Mouse (Mus musculus) ES-Bruce4 (cell line): ENCODE measurements around the gene Arhgap10. TPM values are rescaled to one million over a fixed set of nuclear protein-coding genes. Genes with fewer than 3 reads are reported as not detected.

ENCODE experiments used
- H3K27ac ChIP-seq: 2 replicates; pipeline ENCODE4 v1.5.1; 2012; ENCODE audit warnings: low read length, inconsistent platforms; ENCODE audit not compliant: insufficient read depth
- H3K27me3 ChIP-seq: 2 replicates; pipeline ENCODE4 v1.6.1; 2012; ENCODE audit warnings: mild to moderate bottlenecking, low read length, inconsistent platforms; ENCODE audit not compliant: control insufficient read depth, poor library complexity, insufficient read depth, severe bottlenecking
- H3K36me3 ChIP-seq: 2 replicates; pipeline ENCODE4 v1.6.1; 2012; ENCODE audit warnings: inconsistent platforms, mild to moderate bottlenecking, low read length, moderate library complexity; ENCODE audit not compliant: control insufficient read depth, poor library complexity, insufficient read depth, severe bottlenecking
- H3K4me1 ChIP-seq: one replicate; pipeline ENCODE4 v1.8.1; 2011; ENCODE audit warnings: low read length; ENCODE audit not compliant: control insufficient read depth, insufficient read depth
- H3K4me3 ChIP-seq: 2 replicates; pipeline ENCODE4 v1.5.1; 2011; ENCODE audit warnings: low read depth, mild to moderate bottlenecking, low read length
- H3K9ac ChIP-seq: 2 replicates; pipeline ENCODE4 v1.6.1; 2012; ENCODE audit warnings: low read depth, mild to moderate bottlenecking, inconsistent platforms; ENCODE audit not compliant: poor library complexity, severe bottlenecking
- H3K9me3 ChIP-seq: replicated peaks from 2 replicates; pipeline ENCODE4 v1.6.1; 2012; ENCODE audit warnings: mild to moderate bottlenecking, low read length, inconsistent platforms; ENCODE audit not compliant: control insufficient read depth, poor library complexity, insufficient read depth, severe bottlenecking
- CTCF ChIP-seq: IDR thresholded peaks from one replicate; pipeline ENCODE4 v1.8.1; 2011; ENCODE audit warnings: low read depth, low read length
- EP300 ChIP-seq: IDR thresholded peaks from 2 replicates; pipeline ENCODE4 v1.6.1; 2011; ENCODE audit warnings: low read depth, low read length; ENCODE audit not compliant: insufficient read depth
- POLR2A ChIP-seq: IDR thresholded peaks from one replicate; pipeline ENCODE4 v1.8.1; 2011; ENCODE audit warnings: low read length; ENCODE audit not compliant: insufficient read depth
- polyA plus RNA-seq: library from polyadenylated mRNA; stranded (reverse); fragments of >200 nt; gene quantifications from 2 replicates; pipeline ENCODE4 v1.2.4, GENCODE M21; 2011; ENCODE audit warnings: low read depth; ENCODE audit not compliant: missing spikeins, insufficient read depth, insufficient read length

The Arhgap10 gene
- polyA plus RNA-seq, 1 experiment = 26.0 TPM

GRCm38 (mm10) chr8:77355344-77355743 lies 162.4 kb downstream of the Arhgap10 start:
- Histone ChIP-seq H3K27ac (no peak overlapping the region), H3K4me1 (no peaks in the 10 kb centered on the region), H3K27me3 (no peaks in the 10 kb centered on the region), H3K4me3 (no peak overlapping the region), H3K36me3 (no peaks in the 10 kb centered on the region), H3K9me3 (no peaks in the 10 kb centered on the region), H3K9ac (no peak overlapping the region)
- TF ChIP-seq CTCF (no peak), POLR2A (no peak), EP300 (no peak)

- Histone ChIP-seq H3K27ac (no peak overlapping the region), H3K4me3 (no peak overlapping the region)
Measured at GRCm38 (mm10) chr8:77354189-77354588, 163.6 kb downstream of the Arhgap10 start.

GRCm38 (mm10) chr8:77351177-77351860 lies 166.4 kb downstream of the Arhgap10 start:
- Histone ChIP-seq H3K9me3 (no peaks in the 10 kb centered on the region), H3K27ac (no peak overlapping the region), H3K36me3 (no peaks in the 10 kb centered on the region), H3K4me3 (no peak overlapping the region), H3K4me1 (no peaks in the 10 kb centered on the region), H3K9ac (no peak overlapping the region), H3K27me3 (no peaks in the 10 kb centered on the region)
- TF ChIP-seq CTCF = no peak
- TF ChIP-seq POLR2A = no peak

More at GRCm38 (mm10) chr8:77354189-77354588, 163.6 kb downstream of the Arhgap10 start:
- Histone ChIP-seq H3K9me3 (no peaks in the 10 kb centered on the region), H3K27me3 (no peaks in the 10 kb centered on the region), H3K36me3 (no peaks in the 10 kb centered on the region), H3K9ac (no peak overlapping the region), H3K4me1 (no peaks in the 10 kb centered on the region)
- TF ChIP-seq CTCF (no peak), EP300 (no peak), POLR2A (no peak)

GRCm38 (mm10) chr8:77350121-77350777 lies 167.5 kb downstream of the Arhgap10 start:
- Histone ChIP-seq H3K36me3 (no peaks in the 10 kb centered on the region), H3K9ac (no peak overlapping the region), H3K27me3 (no peaks in the 10 kb centered on the region), H3K27ac (no peak overlapping the region), H3K9me3 (no peaks in the 10 kb centered on the region), H3K4me1 (no peaks in the 10 kb centered on the region), H3K4me3 (no peak overlapping the region)
- no peak for TF ChIP-seq EP300
- no peak for TF ChIP-seq POLR2A
- TF ChIP-seq CTCF = no peak

GRCm38 (mm10) chr8:77343916-77344315 lies 173.8 kb downstream of the Arhgap10 start:
- Histone ChIP-seq H3K4me3 (no peak overlapping the region), H3K9ac (no peak overlapping the region), H3K36me3 (no peaks in the 10 kb centered on the region), H3K27ac (no peak overlapping the region), H3K9me3 (no peaks in the 10 kb centered on the region), H3K4me1 (no peaks in the 10 kb centered on the region), H3K27me3 (no peaks in the 10 kb centered on the region)
- no peak for TF ChIP-seq EP300

- TF ChIP-seq POLR2A = no peak
- TF ChIP-seq CTCF = no peak
- TF ChIP-seq EP300 = no peak
- H3K9me3 ChIP-seq = no peaks in the 10 kb centered on the region
- no peaks in the 10 kb centered on the region for H3K36me3 ChIP-seq
- H3K4me3 ChIP-seq = no peak overlapping the region
- H3K9ac ChIP-seq = no peak overlapping the region
- no peak overlapping the region for H3K27ac ChIP-seq
- H3K4me1 ChIP-seq = no peaks in the 10 kb centered on the region
- H3K27me3 ChIP-seq = no peaks in the 10 kb centered on the region
Measured at GRCm38 (mm10) chr8:77343335-77343734, 174.4 kb downstream of the Arhgap10 start.
